In the genomic region with DNA sequence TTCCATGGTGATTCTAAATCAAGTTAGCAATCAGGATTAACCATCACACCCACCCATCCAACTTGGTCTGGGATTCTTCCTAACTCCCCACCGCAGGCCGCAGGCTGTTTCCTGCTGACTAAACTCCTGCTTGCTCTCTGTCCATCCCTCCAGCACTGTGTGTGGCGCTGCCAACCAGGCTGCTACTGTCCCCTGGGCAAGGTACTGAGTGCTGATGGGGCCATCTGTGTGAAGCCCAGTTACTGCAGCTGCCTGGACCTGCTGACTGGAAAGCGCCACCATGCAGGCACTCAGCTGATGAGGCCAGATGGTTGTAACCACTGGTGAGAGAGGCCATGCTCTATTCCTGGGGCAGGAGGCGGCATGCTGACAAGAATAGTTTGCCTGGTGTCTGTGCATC, we compare ENCODE assay signal across 27 mouse cellular contexts. TPM values are rescaled to one million over a fixed set of nuclear protein-coding genes. Genes with fewer than 3 reads are reported as not detected.
DNase-seq lines count a peak whose midpoint lies in the region; ATAC-seq lines count a peak whose summit lies in the region.
"Had no signal": no experiment of that assay in that cellular context is flagged by ENCODE, and none has a peak within 500 bp of the region (broad histone marks: within the 10 kb centered on the region; RNA-seq: fewer than 3 reads in every experiment).

No protein-coding gene starts in this region.

- no peaks in the 10 kb centered on the region for H3K9me3 ChIP-seq in heart, embryonic 10.5 days
- no peaks in the 10 kb centered on the region for H3K9me3 ChIP-seq in midbrain, embryonic 10.5 days (replicated peaks)
- no peaks in the 10 kb centered on the region for H3K9me3 ChIP-seq in midbrain, embryonic 16.5 days (replicated peaks; ENCODE audit: control insufficient read depth, low read length, poor library complexity, severe bottlenecking)
- no peaks in the 10 kb centered on the region for H3K9me3 ChIP-seq in embryonic facial prominence, embryonic 10.5 days
- H3K9me3 ChIP-seq: embryonic facial prominence, embryonic 12.5 days; kidney, embryonic 15.5 days; midbrain, embryonic 12.5 days; neural tube, embryonic 12.5 days had no signal

- ATAC-seq in midbrain, embryonic 16.5 days = no peak
- ATAC-seq: activated CD4-positive, CD25-positive, alpha-beta regulatory T cell, adult 4 months; forebrain, embryonic 16.5 days; intestine, postnatal 0 days; liver, postnatal 0 days; lung, postnatal 0 days had no signal

- no peaks in the 10 kb centered on the region for H3K36me3 ChIP-seq in heart, embryonic 10.5 days
- H3K36me3 ChIP-seq in midbrain, embryonic 10.5 days = no peaks in the 10 kb centered on the region
- no peaks in the 10 kb centered on the region for H3K36me3 ChIP-seq in midbrain, embryonic 16.5 days (ENCODE audit: control insufficient read depth, insufficient read depth, low read length)
- H3K36me3 ChIP-seq in embryonic facial prominence, embryonic 10.5 days (replicated peaks) = no peaks in the 10 kb centered on the region
- H3K36me3 ChIP-seq: embryonic facial prominence, embryonic 12.5 days; kidney, embryonic 15.5 days; midbrain, embryonic 12.5 days; neural tube, embryonic 12.5 days had no signal

- peaks cover 26% of the 10 kb centered on the region for H3K4me1 ChIP-seq in heart, embryonic 10.5 days
- peaks cover 16% of the 10 kb centered on the region for H3K4me1 ChIP-seq in midbrain, embryonic 10.5 days
- H3K4me1 ChIP-seq in midbrain, embryonic 16.5 days (ENCODE audit: control insufficient read depth, insufficient read depth, low read length) = no peaks in the 10 kb centered on the region; the same call in 1 of the 2 replicates
- H3K4me1 ChIP-seq in embryonic facial prominence, embryonic 10.5 days = peaks cover 39% of the 10 kb centered on the region
- H3K4me1 ChIP-seq: neural tube, embryonic 12.5 days had no signal

- H3K4me3 ChIP-seq in heart, embryonic 10.5 days = no peak overlapping the region
- no peak overlapping the region for H3K4me3 ChIP-seq in midbrain, embryonic 10.5 days
- H3K4me3 ChIP-seq in midbrain, embryonic 16.5 days (ENCODE audit: low read depth, low read length) = no peak overlapping the region
- no peak overlapping the region for H3K4me3 ChIP-seq in embryonic facial prominence, embryonic 10.5 days
- H3K4me3 ChIP-seq: embryonic facial prominence, embryonic 12.5 days; heart, adult 2 months; kidney, embryonic 15.5 days; midbrain, embryonic 12.5 days; neural tube, embryonic 12.5 days had no signal

- H3K27me3 ChIP-seq in heart, embryonic 10.5 days (ENCODE audit: insufficient read depth, poor library complexity, severe bottlenecking) = peaks cover 40% of the 10 kb centered on the region; the same call in 1 of the 2 replicates
- H3K27me3 ChIP-seq in midbrain, embryonic 10.5 days (ENCODE audit: low read depth, poor library complexity, severe bottlenecking) = peaks cover 17% of the 10 kb centered on the region; the same call in 1 of the 2 replicates
- H3K27me3 ChIP-seq in midbrain, embryonic 16.5 days (ENCODE audit: control insufficient read depth, insufficient read depth, low read depth, low read length) = no peaks in the 10 kb centered on the region
- H3K27me3 ChIP-seq in embryonic facial prominence, embryonic 10.5 days (replicated peaks; ENCODE audit: low read depth, poor library complexity, severe bottlenecking) = no peaks in the 10 kb centered on the region; the same call in 1 of the 2 replicates
- H3K27me3 ChIP-seq: embryonic facial prominence, embryonic 12.5 days; kidney, embryonic 15.5 days; neural tube, embryonic 12.5 days had no signal

- H3K4me2 ChIP-seq in midbrain, embryonic 16.5 days (ENCODE audit: low read length) = no peak overlapping the region
- H3K4me2 ChIP-seq: embryonic facial prominence, embryonic 12.5 days; kidney, embryonic 15.5 days; liver, embryonic 11.5 days; midbrain, embryonic 12.5 days; neural tube, embryonic 12.5 days had no signal

- no peak overlapping the region for H3K9ac ChIP-seq in midbrain, embryonic 16.5 days (ENCODE audit: low read depth, low read length)
- H3K9ac ChIP-seq: embryonic facial prominence, embryonic 12.5 days; kidney, embryonic 15.5 days; liver, postnatal 0 days; midbrain, embryonic 12.5 days; neural tube, embryonic 12.5 days had no signal

- DNase-seq in heart, embryonic 10.5 days (ENCODE audit: low spot score) = no peak
- no peak for DNase-seq in heart, postnatal 4 days
- no peak for DNase-seq in midbrain, embryonic 10.5 days (ENCODE audit: low spot score)
- DNase-seq in embryonic facial prominence, embryonic 10.5 days (ENCODE audit: low spot score) = no peak
- no peak for DNase-seq in thymus, postnatal 10 days (ENCODE audit: low spot score in 2 of 2)
- DNase-seq in urinary bladder, adult 18-20 months (ENCODE audit: low spot score in 2 of 2) = no peak
- DNase-seq: adrenal gland, postnatal 25 days; cerebellum, adult 11 months; cerebellum, adult 9-11 months; gastrocnemius, postnatal 36 days; heart, adult 2 months; kidney, postnatal 36 days; liver, postnatal 0 days; right cerebral cortex, postnatal 14 days; thymus, postnatal 25 days had no signal

- 59% methylated on average over 5 of the region's 5 CpGs for WGBS in heart, embryonic 10.5 days
- 68% methylated on average over 5 of the region's 5 CpGs for WGBS in midbrain, embryonic 10.5 days
- WGBS in midbrain, embryonic 16.5 days = 59% methylated on average over 5 of the region's 5 CpGs
- WGBS in embryonic facial prominence, embryonic 10.5 days = 72% methylated on average over 5 of the region's 5 CpGs

- H3K27ac ChIP-seq in heart, embryonic 10.5 days = 0 out of 2 replicates have a peak overlapping the region, but pooled peaks have one; percentile 13
- H3K27ac ChIP-seq in midbrain, embryonic 10.5 days (replicated peaks) = peak overlapping the region; percentile 57; the same call in 1 of the 2 replicates
- no peak overlapping the region for H3K27ac ChIP-seq in midbrain, embryonic 16.5 days (ENCODE audit: low read length)
- 0 out of 2 replicates have a peak overlapping the region, but pooled peaks have one; percentile 44 for H3K27ac ChIP-seq in embryonic facial prominence, embryonic 10.5 days (replicated peaks)
- H3K27ac ChIP-seq: embryonic facial prominence, embryonic 12.5 days; heart, adult 2 months; kidney, embryonic 15.5 days; macrophage; midbrain, embryonic 12.5 days; neural tube, embryonic 12.5 days had no signal

RNA-seq across cellular contexts. Expression of gene Sspo, which starts 34.5 kb away (rescaled TPM):
- 0.15 and 0.64 TPM in 2 replicates for polyA plus RNA-seq in heart, embryonic 10.5 days (2016; fragmentation: Nextera tagmentation; extraction: Ambion mirVana)
- total RNA-seq in heart, postnatal 4 days (2021) = under 1 TPM; 0.38 to 0.64 TPM
- 0.07 and 0.21 TPM in 2 replicates for polyA plus RNA-seq in midbrain, embryonic 10.5 days (2016; fragmentation: Nextera tagmentation; extraction: Ambion mirVana)
- polyA plus RNA-seq in midbrain, embryonic 16.5 days (2015; fragmentation: Nextera tagmentation; extraction: Ambion mirVana) = 0.51 and 0.62 TPM in 2 replicates
- 0.71 and 1.2 TPM in 2 replicates for polyA plus RNA-seq in embryonic facial prominence, embryonic 10.5 days (2016; fragmentation: Nextera tagmentation; extraction: Ambion mirVana)
- total RNA-seq: MEL had no signal
- polyA plus RNA-seq: macrophage had no signal

RNA-seq across cellular contexts. Expression of gene Zfp467, which starts 36.9 kb away (rescaled TPM):
- polyA plus RNA-seq in heart, embryonic 10.5 days (2016; fragmentation: Nextera tagmentation; extraction: Ambion mirVana) = 13.4 and 13.9 TPM in 2 replicates
- 10 to 100 TPM; 17.1 to 25.9 TPM for total RNA-seq in heart, postnatal 4 days (2021)
- polyA plus RNA-seq in midbrain, embryonic 10.5 days (2016; fragmentation: Nextera tagmentation; extraction: Ambion mirVana) = 10.1 and 13.6 TPM in 2 replicates
- 30.3 and 32.8 TPM in 2 replicates for polyA plus RNA-seq in midbrain, embryonic 16.5 days (2015; fragmentation: Nextera tagmentation; extraction: Ambion mirVana)
- polyA plus RNA-seq in embryonic facial prominence, embryonic 10.5 days (2016; fragmentation: Nextera tagmentation; extraction: Ambion mirVana) = 12.8 and 16.8 TPM in 2 replicates

RNA-seq across cellular contexts. Expression of gene Atp6v0e2, which starts 54.9 kb away (rescaled TPM):
- polyA plus RNA-seq in heart, embryonic 10.5 days (2016; fragmentation: Nextera tagmentation; extraction: Ambion mirVana) = 21.1 and 26.6 TPM in 2 replicates
- total RNA-seq in heart, postnatal 4 days (2021) = 10 to 100 TPM; 14.0 to 16.4 TPM
- 59.0 and 71.9 TPM in 2 replicates for polyA plus RNA-seq in midbrain, embryonic 10.5 days (2016; fragmentation: Nextera tagmentation; extraction: Ambion mirVana)
- 302 and 362 TPM in 2 replicates for polyA plus RNA-seq in midbrain, embryonic 16.5 days (2015; fragmentation: Nextera tagmentation; extraction: Ambion mirVana)
- polyA plus RNA-seq in embryonic facial prominence, embryonic 10.5 days (2016; fragmentation: Nextera tagmentation; extraction: Ambion mirVana) = 22.7 and 24.1 TPM in 2 replicates
- total RNA-seq: MEL had no signal
- polyA plus RNA-seq: activated CD4-positive, CD25-positive, alpha-beta regulatory T cell, adult 4 months; macrophage had no signal
